Mouse (Mus musculus) forebrain, embryonic 14.5 days (tissue): ENCODE measurements around the gene Dock6. TPM values are rescaled to one million over a fixed set of nuclear protein-coding genes. Genes with fewer than 3 reads are reported as not detected.
"Not testable (repeated sequence)": the region's sequence is repeated elsewhere in the genome, so short reads cannot be mapped to it uniquely, and the experiment has no call there.

Experiments used
- ATAC-seq: fragments of 200-750 bp; cut with Nextera tagmentation; 2 replicates; pipeline ENCODE4 v1.8.0; 2017; ENCODE audit warnings: mild to moderate bottlenecking, moderate library complexity
- DNase-seq: peaks from one replicate; pipeline ENCODE4 v3.0.0-alpha.2; 2015; ENCODE audit warnings: low spot score
- H3K27ac ChIP-seq: fragments of 300-500 bp; sonication (generic); 2 replicates; pipeline ENCODE4 v1.5.1; 2014; ENCODE audit warnings: low read depth, mild to moderate bottlenecking, control low read depth, low read length, moderate library complexity
- H3K27me3 ChIP-seq: fragments of 300-500 bp; sonication (generic); replicated peaks from 2 replicates; pipeline ENCODE4 v1.6.1; 2014; ENCODE audit warnings: low read length, control low read depth, mixed read lengths; ENCODE audit not compliant: control insufficient read depth, insufficient read depth
- H3K36me3 ChIP-seq: fragments of 300-500 bp; sonication (generic); 2 replicates; pipeline ENCODE4 v1.6.1; 2014; ENCODE audit warnings: low read length, control low read depth; ENCODE audit not compliant: control insufficient read depth, insufficient read depth
- H3K4me1 ChIP-seq: fragments of 300-500 bp; sonication (generic); 2 replicates; pipeline ENCODE4 v1.6.1; 2014; ENCODE audit warnings: antibody characterized with exemption, low read length, control low read depth; ENCODE audit not compliant: control insufficient read depth, insufficient read depth
- H3K4me2 ChIP-seq: fragments of 300-500 bp; sonication (generic); 2 replicates; pipeline ENCODE4 v1.6.1; 2014; ENCODE audit warnings: mild to moderate bottlenecking, control low read depth, low read length
- H3K4me3 ChIP-seq: fragments of 300-500 bp; sonication (generic); 2 replicates; pipeline ENCODE4 v1.5.1; 2014; ENCODE audit warnings: low read depth, low read length, control low read depth
- H3K9ac ChIP-seq: fragments of 300-500 bp; sonication (generic); 2 replicates; pipeline ENCODE4 v1.6.1; 2014; ENCODE audit warnings: mild to moderate bottlenecking, low read length, control low read depth, moderate library complexity
- H3K9me3 ChIP-seq: fragments of 300-500 bp; sonication (generic); replicated peaks from 2 replicates; pipeline ENCODE4 v1.6.1; 2016; ENCODE audit warnings: low read length, control low read depth, mixed read lengths; ENCODE audit not compliant: control insufficient read depth
- WGBS: fragments of 180-500 bp; shearing (Covaris S2); extraction: QIAGEN DNeasy Blood & Tissue Kit; methylation state at CpG from one replicate; pipeline ENCODE4 v1.1.7; 2014; 5-methylcytosine and 5-hydroxymethylcytosine counted together
- polyA plus RNA-seq: library from polyadenylated mRNA; unstranded; fragments of >200 nt; fragmentation: Nextera tagmentation; extraction: Ambion mirVana; gene quantifications from 2 replicates; pipeline ENCODE4 v1.2.1, GENCODE M21; 2014

The Dock6 gene
- polyA plus RNA-seq, 1 experiment from 2014 or later: 6.7 TPM

DNA sequence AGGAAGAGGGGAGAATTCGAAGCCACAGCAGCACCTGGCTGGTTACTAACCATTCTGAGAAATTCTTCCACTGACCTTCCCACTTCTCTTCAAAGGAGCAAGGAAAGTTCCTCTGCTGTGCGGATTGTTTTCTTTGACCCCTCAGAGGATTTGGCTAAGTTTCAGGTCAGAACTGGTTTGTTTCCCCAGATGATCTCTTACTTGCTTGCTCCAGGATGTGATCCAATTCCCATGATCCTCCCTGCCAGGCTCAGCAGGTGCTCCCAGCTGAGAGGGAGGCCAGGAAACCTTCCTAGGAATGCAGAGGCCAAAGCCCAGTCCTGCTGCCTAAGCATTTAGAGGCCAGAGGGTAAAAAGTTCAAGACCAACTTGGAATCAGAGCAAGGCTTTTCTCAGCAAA lies 14.2 kb upstream of the Dock6 start:
- H3K4me2 ChIP-seq: no peak overlapping the region
- no peaks in the 10 kb centered on the region for H3K36me3 ChIP-seq
- H3K27ac ChIP-seq: no peak overlapping the region
- H3K9me3 ChIP-seq: no peaks in the 10 kb centered on the region; the same call in 1 of the 2 replicates
- ATAC-seq (no peak), DNase-seq (peak; percentile 25)
- H3K4me3 ChIP-seq: no peak overlapping the region
- WGBS: 52% methylated on average over 2 of the region's 2 CpGs
- 0 out of 2 replicates have a peak, but pooled peaks cover 2% of the 10 kb centered on the region for H3K27me3 ChIP-seq
- no peak overlapping the region for H3K9ac ChIP-seq
- no peaks in the 10 kb centered on the region for H3K4me1 ChIP-seq

DNA sequence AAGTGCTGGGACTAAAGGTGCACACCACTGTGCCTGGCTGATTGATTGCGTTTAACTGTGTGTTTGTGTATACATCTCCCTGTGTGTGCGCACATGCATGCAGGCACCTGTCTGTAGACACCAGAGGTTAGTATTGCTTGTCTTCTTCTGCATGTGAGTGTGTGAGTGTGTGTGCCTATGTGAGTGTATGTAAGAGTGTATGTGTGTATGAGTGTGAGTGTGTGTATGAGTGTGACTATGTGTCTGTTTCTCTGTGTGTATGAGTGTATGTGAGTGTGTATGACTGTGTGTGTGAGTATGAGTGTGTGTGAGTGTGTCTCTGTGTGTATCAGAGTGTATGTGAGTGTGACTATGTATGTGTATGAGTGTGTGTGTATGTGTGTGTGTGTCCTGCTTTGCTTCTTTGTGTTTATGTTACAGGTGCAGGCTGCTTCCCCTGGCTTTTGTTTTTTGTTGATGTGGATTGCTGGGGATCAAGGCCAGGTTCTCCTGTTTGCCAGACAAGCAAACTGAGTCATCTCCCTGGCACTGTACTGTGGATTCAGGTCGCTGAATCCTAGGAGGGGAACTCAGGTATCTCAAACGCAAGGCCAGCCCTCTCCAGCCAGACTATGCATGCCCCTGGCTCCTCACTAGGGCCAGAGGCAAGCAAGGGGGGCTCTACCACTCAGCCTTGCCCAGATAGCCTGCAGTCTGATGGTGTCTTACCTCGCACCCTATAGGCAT lies 13.4 kb upstream of the Dock6 start:
- WGBS: 63% methylated on average over 5 of the region's 5 CpGs
- Histone ChIP-seq H3K4me2 (no peak overlapping the region), H3K9ac (no peak overlapping the region), H3K27me3 (0 out of 2 replicates have a peak, but pooled peaks cover 2% of the 10 kb centered on the region), H3K9me3 (no peaks in the 10 kb centered on the region; the same call in 1 of the 2 replicates), H3K4me3 (no peak overlapping the region), H3K36me3 (no peaks in the 10 kb centered on the region), H3K27ac (0 out of 2 replicates have a peak overlapping the region, but pooled peaks have one; percentile 9), H3K4me1 (no peaks in the 10 kb centered on the region)
- ATAC-seq: no peak
- no peak for DNase-seq

DNA sequence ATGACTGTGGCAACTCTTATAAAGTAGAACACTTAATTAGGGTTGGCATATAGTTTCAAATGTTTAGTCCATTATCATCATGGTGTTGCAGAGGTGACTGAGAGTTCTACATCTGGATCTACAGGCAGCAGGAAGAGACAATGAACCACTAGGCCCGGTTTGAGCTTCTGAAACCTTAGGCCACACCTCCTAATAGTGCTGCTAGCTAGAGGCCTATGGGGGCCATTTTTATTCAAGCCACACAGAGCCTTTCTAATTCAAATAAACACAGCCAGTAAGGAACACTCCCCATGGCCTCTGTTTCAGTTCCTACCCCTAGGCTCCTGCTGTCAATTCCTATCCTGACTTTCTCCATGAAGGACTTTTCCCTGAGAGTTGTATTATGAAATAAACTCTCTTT lies 9.7 kb upstream of the Dock6 start:
- H3K4me3 ChIP-seq: no peak overlapping the region
- no peak overlapping the region for H3K27ac ChIP-seq
- WGBS: 83% methylated on average over 1 of the region's 1 CpGs
- H3K4me1 ChIP-seq: no peaks in the 10 kb centered on the region
- no peak overlapping the region for H3K4me2 ChIP-seq
- no peak for ATAC-seq
- H3K9ac ChIP-seq: no peak overlapping the region
- H3K36me3 ChIP-seq: no peaks in the 10 kb centered on the region
- H3K27me3 ChIP-seq: 0 out of 2 replicates have a peak, but pooled peaks cover 2% of the 10 kb centered on the region
- DNase-seq: no peak
- no peaks in the 10 kb centered on the region; the same call in 1 of the 2 replicates for H3K9me3 ChIP-seq

- H3K9me3 ChIP-seq, H3K27ac ChIP-seq, DNase-seq, H3K27me3 ChIP-seq, H3K4me3 ChIP-seq, H3K36me3 ChIP-seq, ATAC-seq, H3K4me2 ChIP-seq, H3K9ac ChIP-seq, H3K4me1 ChIP-seq: not testable (repeated sequence)
- WGBS: 71% methylated on average over 6 of the region's 6 CpGs
Measured at GRCm38 (mm10) chr9:21860349-21860748, 7.9 kb upstream of the Dock6 start.

GRCm38 (mm10) chr9:21859606-21860005 lies 7.2 kb upstream of the Dock6 start:
- Histone ChIP-seq H3K4me2 (no peak overlapping the region), H3K27ac (no peak overlapping the region), H3K4me3 (no peak overlapping the region), H3K9ac (no peak overlapping the region), H3K36me3 (no peaks in the 10 kb centered on the region), H3K9me3 (no peaks in the 10 kb centered on the region; the same call in 1 of the 2 replicates), H3K27me3 (no peaks in the 10 kb centered on the region), H3K4me1 (no peaks in the 10 kb centered on the region)
- WGBS: 92% methylated on average over 3 of the region's 3 CpGs
- DNase-seq (no peak), ATAC-seq (no peak)

GRCm38 (mm10) chr9:21858084-21858483 lies 5.6 kb upstream of the Dock6 start:
- Histone ChIP-seq H3K4me2 (no peak overlapping the region), H3K36me3 (no peaks in the 10 kb centered on the region), H3K27ac (no peak overlapping the region), H3K27me3 (no peaks in the 10 kb centered on the region), H3K9me3 (no peaks in the 10 kb centered on the region; the same call in 1 of the 2 replicates), H3K4me3 (no peak overlapping the region), H3K4me1 (no peaks in the 10 kb centered on the region), H3K9ac (no peak overlapping the region)
- no peak for ATAC-seq
- WGBS: 84% methylated on average over 6 of the region's 6 CpGs
- no peak for DNase-seq

DNA sequence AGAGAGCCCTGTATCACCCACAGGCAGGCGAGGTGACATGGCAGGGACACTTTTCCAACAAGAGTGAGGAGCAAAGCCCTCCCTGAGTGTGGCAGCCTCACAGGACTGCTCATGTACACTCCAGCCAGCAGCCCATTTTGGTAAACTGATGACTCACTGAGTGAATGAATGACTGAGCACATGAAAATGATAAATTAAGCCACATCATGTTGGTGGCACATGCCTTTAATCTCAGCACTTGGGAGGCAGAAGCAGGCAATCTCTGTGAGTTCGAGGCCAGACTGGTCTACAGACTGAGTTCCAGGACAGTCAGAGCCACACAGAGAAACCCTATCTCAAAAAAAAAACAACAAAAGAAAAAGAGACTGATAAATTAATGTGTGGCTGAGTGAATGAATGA lies 5.1 kb upstream of the Dock6 start:
- 77% methylated on average over 2 of the region's 2 CpGs for WGBS
- DNase-seq: no peak
- Histone ChIP-seq H3K36me3 (no peaks in the 10 kb centered on the region), H3K4me1 (no peaks in the 10 kb centered on the region), H3K9ac (no peak overlapping the region), H3K9me3 (no peaks in the 10 kb centered on the region; the same call in 1 of the 2 replicates), H3K4me3 (no peak overlapping the region), H3K27me3 (no peaks in the 10 kb centered on the region), H3K4me2 (no peak overlapping the region), H3K27ac (no peak overlapping the region)
- ATAC-seq: no peak

DNA sequence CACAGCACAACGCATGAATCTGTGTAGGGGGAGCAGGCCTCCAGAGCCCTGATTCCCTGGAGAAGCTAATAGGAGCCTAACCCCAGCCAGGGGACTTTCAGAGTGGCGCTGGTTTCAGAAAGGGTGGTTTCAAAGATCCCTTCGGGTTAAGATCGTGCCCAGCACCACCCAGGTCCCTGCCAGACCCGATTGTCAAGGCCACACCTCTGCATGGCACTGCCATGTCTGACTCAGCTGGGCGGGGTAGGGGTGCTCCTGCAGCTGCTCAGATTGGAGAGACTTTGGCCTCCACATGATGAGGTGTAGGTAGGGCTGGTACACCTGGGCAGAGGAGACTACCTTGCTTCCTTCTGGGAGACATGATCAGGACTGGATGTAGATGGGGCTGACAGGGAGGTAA lies 2.5 kb upstream of the Dock6 start:
- Histone ChIP-seq H3K36me3 (no peaks in the 10 kb centered on the region), H3K27me3 (no peaks in the 10 kb centered on the region), H3K27ac (no peak overlapping the region), H3K9ac (no peak overlapping the region), H3K4me1 (no peaks in the 10 kb centered on the region), H3K9me3 (no peaks in the 10 kb centered on the region), H3K4me2 (no peak overlapping the region), H3K4me3 (no peak overlapping the region)
- 84% methylated on average over 6 of the region's 6 CpGs for WGBS
- DNase-seq: no peak
- ATAC-seq: no peak

- no peaks in the 10 kb centered on the region for H3K4me1 ChIP-seq
Measured at GRCm38 (mm10) chr9:21853961-21854360, 1.5 kb upstream of the Dock6 start.

More at GRCm38 (mm10) chr9:21853961-21854360, 1.5 kb upstream of the Dock6 start:
- Histone ChIP-seq H3K4me2 (no peak overlapping the region), H3K9me3 (no peaks in the 10 kb centered on the region), H3K27me3 (no peaks in the 10 kb centered on the region), H3K9ac (no peak overlapping the region), H3K36me3 (no peaks in the 10 kb centered on the region), H3K27ac (no peak overlapping the region), H3K4me3 (no peak overlapping the region)
- ATAC-seq: no peak
- no peak for DNase-seq
- 81% methylated on average over 5 of the region's 5 CpGs for WGBS
